ENCODE assay signal across 27 mouse cellular contexts in genomic region chr2:179891048-179891447, GRCm38 (mm10).
A peak's percentile ranks its signal among the peaks of the same experiment; 100 is the strongest.
DNase-seq lines count a peak whose midpoint lies in the region; ATAC-seq and TF ChIP-seq lines count a peak whose summit lies in the region.
"Had no signal": no experiment of that assay in that cellular context is flagged by ENCODE, and none has a peak within 500 bp of the region (broad histone marks: within the 10 kb centered on the region; RNA-seq: fewer than 3 reads in every experiment).

No protein-coding gene starts in this region.

- H3K9ac ChIP-seq in kidney, embryonic 14.5 days (ENCODE audit: low read depth, low read length), result no peak overlapping the region
- H3K9ac ChIP-seq in kidney, postnatal 0 days (ENCODE audit: low read depth, low read length), result no peak overlapping the region
- H3K9ac ChIP-seq: embryonic facial prominence, embryonic 13.5 days; forebrain, embryonic 12.5 days; forebrain, embryonic 15.5 days; heart, embryonic 13.5 days; hindbrain, embryonic 14.5 days had no signal

- no peaks in the 10 kb centered on the region for H3K9me3 ChIP-seq in kidney, embryonic 14.5 days (ENCODE audit: control insufficient read depth, low read length)
- no peaks in the 10 kb centered on the region for H3K9me3 ChIP-seq in kidney, postnatal 0 days (replicated peaks; ENCODE audit: low read length)
- H3K9me3 ChIP-seq: embryonic facial prominence, embryonic 10.5 days; embryonic facial prominence, embryonic 13.5 days; forebrain, embryonic 12.5 days; forebrain, embryonic 15.5 days; heart, embryonic 10.5 days; heart, embryonic 13.5 days had no signal

- no peak for TF ChIP-seq CTCF in kidney, postnatal 0 days (IDR thresholded peaks at IDR 0.05; ENCODE audit: low read depth)
- TF ChIP-seq CTCF in kidney, adult 2 months (conservative IDR thresholded peaks at IDR 0.05; ENCODE audit: insufficient read depth, insufficient read length, low read depth, low read length), result no peak

- no peak overlapping the region for H3K4me2 ChIP-seq in kidney, embryonic 14.5 days (replicated peaks; ENCODE audit: low read depth, low read length)
- H3K4me2 ChIP-seq in kidney, postnatal 0 days (ENCODE audit: low read length), result no peak overlapping the region
- H3K4me2 ChIP-seq: embryonic facial prominence, embryonic 13.5 days; forebrain, embryonic 12.5 days; forebrain, embryonic 15.5 days; heart, embryonic 13.5 days; hindbrain, embryonic 14.5 days had no signal

- DNase-seq in kidney, postnatal 25 days, result no peak
- DNase-seq in kidney, postnatal 0 days (ENCODE audit: low spot score), result peak; percentile 19
- no peak for DNase-seq in kidney, adult 2 months
- DNase-seq in skeletal muscle tissue, adult 2 months (ENCODE audit: low read depth, low spot score), result peak; percentile 52
- DNase-seq in urinary bladder, postnatal 14 days (ENCODE audit: low spot score), result no peak
- DNase-seq: adrenal gland, adult 2 months; adrenal gland, postnatal 14 days; cerebellum, adult 11 months; cerebellum, adult 8-10 months; cerebellum, postnatal 10 days; cerebellum, postnatal 36 days; embryo, embryonic 11 days; gastrocnemius, postnatal 25 days; heart, adult 2 months; heart, postnatal 14 days; heart, postnatal 4 days had no signal

- TF ChIP-seq POLR2A in kidney, adult 2 months (IDR thresholded peaks at IDR 0.05; ENCODE audit: low read depth, low read length), result no peak

- ATAC-seq in kidney, embryonic 14.5 days (ENCODE audit: low FRiP score, low TSS enrichment), result peak; percentile 51
- ATAC-seq in kidney, postnatal 0 days (replicated peaks; ENCODE audit: low FRiP score, low read depth), result no peak; the same call in 1 of the 2 replicates
- ATAC-seq: CD4-positive, CD25-positive, alpha-beta regulatory T cell, adult 4 months; forebrain, embryonic 15.5 days; hindbrain, postnatal 0 days had no signal

- no peak overlapping the region for H3K4me3 ChIP-seq in kidney, embryonic 14.5 days (ENCODE audit: low read length)
- H3K4me3 ChIP-seq in kidney, postnatal 0 days (replicated peaks; ENCODE audit: low read depth, low read length), result no peak overlapping the region
- no peak overlapping the region for H3K4me3 ChIP-seq in kidney, adult 2 months (ENCODE audit: insufficient read depth, low read depth, low read length)
- H3K4me3 ChIP-seq: embryonic facial prominence, embryonic 10.5 days; embryonic facial prominence, embryonic 13.5 days; erythroblast, embryonic 14.5 days; forebrain, embryonic 12.5 days; forebrain, embryonic 15.5 days; heart, adult 2 months; heart, embryonic 10.5 days; heart, embryonic 13.5 days had no signal

- 0 out of 2 replicates have a peak, but pooled peaks cover 5% of the 10 kb centered on the region for H3K36me3 ChIP-seq in kidney, embryonic 14.5 days (ENCODE audit: control insufficient read depth, insufficient read depth, low read length)
- no peaks in the 10 kb centered on the region for H3K36me3 ChIP-seq in kidney, postnatal 0 days (ENCODE audit: insufficient read depth, low read length)
- no peaks in the 10 kb centered on the region for H3K36me3 ChIP-seq in kidney, adult 2 months (ENCODE audit: control insufficient read depth, insufficient read depth, low read length)
- H3K36me3 ChIP-seq: embryonic facial prominence, embryonic 10.5 days; embryonic facial prominence, embryonic 13.5 days; heart, embryonic 10.5 days; heart, embryonic 13.5 days had no signal

- no peaks in the 10 kb centered on the region for H3K27me3 ChIP-seq in kidney, embryonic 14.5 days (ENCODE audit: control insufficient read depth, insufficient read depth, low read length)
- no peaks in the 10 kb centered on the region for H3K27me3 ChIP-seq in kidney, postnatal 0 days (ENCODE audit: insufficient read depth, low read length)
- no peaks in the 10 kb centered on the region for H3K27me3 ChIP-seq in kidney, adult 2 months (replicated peaks; ENCODE audit: control insufficient read depth, insufficient read depth, low read length)
- H3K27me3 ChIP-seq: embryonic facial prominence, embryonic 13.5 days; forebrain, embryonic 12.5 days; forebrain, embryonic 15.5 days; heart, embryonic 13.5 days had no signal

- 41% methylated on average over 3 of the region's 3 CpGs for WGBS in kidney, embryonic 14.5 days
- WGBS in kidney, postnatal 0 days, result 39% methylated on average over 3 of the region's 3 CpGs
- WGBS in kidney, adult 2 months, result 54% methylated on average over 3 of the region's 3 CpGs

- no peak overlapping the region for H3K27ac ChIP-seq in kidney, embryonic 14.5 days (ENCODE audit: low read depth, low read length)
- no peak overlapping the region for H3K27ac ChIP-seq in kidney, postnatal 0 days
- H3K27ac ChIP-seq in kidney, adult 2 months (ENCODE audit: insufficient read depth, low read depth, low read length), result no peak overlapping the region
- H3K27ac ChIP-seq: embryonic facial prominence, embryonic 10.5 days; embryonic facial prominence, embryonic 13.5 days; forebrain, embryonic 12.5 days; forebrain, embryonic 15.5 days; heart, adult 2 months; heart, embryonic 10.5 days; heart, embryonic 13.5 days; hindbrain, embryonic 14.5 days; hindbrain, postnatal 0 days had no signal

- no peaks in the 10 kb centered on the region for H3K4me1 ChIP-seq in kidney, embryonic 14.5 days (ENCODE audit: control insufficient read depth, insufficient read depth, low read length)
- H3K4me1 ChIP-seq in kidney, postnatal 0 days (replicated peaks; ENCODE audit: insufficient read depth, low read length), result no peaks in the 10 kb centered on the region
- H3K4me1 ChIP-seq in kidney, adult 2 months (ENCODE audit: control insufficient read depth, insufficient read depth, low read length), result no peaks in the 10 kb centered on the region
- H3K4me1 ChIP-seq: embryonic facial prominence, embryonic 10.5 days; embryonic facial prominence, embryonic 13.5 days; forebrain, embryonic 12.5 days; forebrain, embryonic 15.5 days; heart, embryonic 13.5 days had no signal

Comparison
In these comparisons a context has a peak if more than half of its experiments do, and no peak if none do; other contexts are left out.
1. DNase-seq: peak in kidney, postnatal 0 days (single experiment) and skeletal muscle tissue, adult 2 months (single experiment); none in kidney, postnatal 25 days (0 of 2), kidney, adult 2 months (single experiment) and urinary bladder, postnatal 14 days (single experiment).